Mouse (Mus musculus) heart, adult 2 months (tissue): Measurements from ENCODE around the gene Enkd1. TPM values are rescaled to one million over a fixed set of nuclear protein-coding genes. Genes with fewer than 3 reads are reported as not detected.
A peak's percentile ranks its signal among the peaks of the same experiment; 100 is the strongest.

Experiments used
- DNase-seq, 2 experiments: peaks; one replicate each; pipeline ENCODE4 v3.0.0; 2021
- H3K27ac ChIP-seq: fragments of 200-600 bp; 2 replicates; pipeline ENCODE4 v1.8.1; 2022
- H3K27me3 ChIP-seq: fragments of 200-500 bp; 2 replicates; pipeline ENCODE4 v1.6.1; 2012; ENCODE audit warnings: mild to moderate bottlenecking, low read length, inconsistent platforms, mixed read lengths; ENCODE audit not compliant: control insufficient read depth, insufficient read depth
- H3K36me3 ChIP-seq: fragments of 200-500 bp; 2 replicates; pipeline ENCODE4 v1.6.1; 2012; ENCODE audit warnings: low read length, inconsistent platforms; ENCODE audit not compliant: control insufficient read depth, insufficient read depth
- H3K4me1 ChIP-seq: fragments of 200-500 bp; 2 replicates; pipeline ENCODE4 v1.6.1; 2011; ENCODE audit warnings: low read length; ENCODE audit not compliant: control insufficient read depth, insufficient read depth
- H3K4me3 ChIP-seq: fragments of 200-600 bp; 2 replicates; pipeline ENCODE4 v1.8.1; 2022
- H3K79me2 ChIP-seq: fragments of 200-500 bp; replicated peaks from 2 replicates; pipeline ENCODE4 v1.6.1; 2012; ENCODE audit warnings: mild to moderate bottlenecking, inconsistent platforms, low read length, moderate library complexity, mixed read lengths; ENCODE audit not compliant: control insufficient read depth, insufficient read depth
- H3K9ac ChIP-seq: fragments of 200-500 bp; 2 replicates; pipeline ENCODE4 v1.6.1; 2012; ENCODE audit warnings: low read depth, mild to moderate bottlenecking, control low read depth, inconsistent platforms, low read length, mixed read lengths
- CTCF ChIP-seq: fragments of 200-600 bp; IDR thresholded peaks from 2 replicates; pipeline ENCODE4 v1.8.1; 2022; ENCODE audit warnings: antibody characterized with exemption, mild to moderate bottlenecking, moderate library complexity
- EP300 ChIP-seq: fragments of 200-500 bp; IDR thresholded peaks from 2 replicates; pipeline ENCODE4 v1.6.1; 2011; ENCODE audit warnings: low read depth, low read length, control low read depth; ENCODE audit not compliant: insufficient read depth
- POLR2A ChIP-seq: fragments of 200-500 bp; IDR thresholded peaks from 2 replicates; pipeline ENCODE4 v1.6.1; 2011; ENCODE audit warnings: mild to moderate bottlenecking, low read depth, low read length, control low read depth; ENCODE audit not compliant: insufficient read depth
- WGBS: fragments of 180-500 bp; shearing (Covaris S2); methylation state at CpG from one replicate; pipeline ENCODE4 v1.1.7; 2018; 5-methylcytosine and 5-hydroxymethylcytosine counted together
- intact Hi-C: fragments of 180-260 bp; cut with DNase I; formaldehyde crosslinking; loops from one replicate; pipeline ENCODE4 v1.15.1; 2025
- long read RNA-seq: library from polyadenylated mRNA; stranded (forward); transcript quantifications from one replicate; pipeline ENCODE4 v2.0.0, GENCODE M21; 2021
- polyA plus RNA-seq: library from polyadenylated mRNA; depleted of rRNA; stranded (reverse); fragments of >200 nt; gene quantifications from 2 replicates; pipeline ENCODE4 v1.2.3, GENCODE M21; 2012; rRNA removed
- total RNA-seq, 2 experiments: library from RNA; stranded (reverse); gene quantifications; 2 replicates each; pipeline ENCODE4 v1.2.3; 2021

Gene Enkd1
- total RNA-seq (1 to 10 TPM; 1.4 to 1.9 TPM), polyA plus RNA-seq (2.0 and 2.2 TPM in 2 replicates)
- long read RNA-seq, partial matches to known transcripts = 1 of 1 reads
- long read RNA-seq, other reads (novel, unspliced or antisense) = 0 of 1 reads

- Histone ChIP-seq H3K4me3 (peak within 1 kb of the TSS; percentile 76), H3K79me2 (no peaks in the 10 kb centered on the region), H3K9ac (peak within 1 kb of the TSS; percentile 34), H3K36me3 (no peaks in the 10 kb centered on the region), H3K4me1 (peaks cover 1% of the 10 kb centered on the region; the same call in 1 of the 2 replicates), H3K27ac (no peak within 1 kb of the TSS), H3K27me3 (no peaks in the 10 kb centered on the region)
- 1% methylated on average over 55 of the region's 55 CpGs for WGBS
- DNase-seq = peak; percentile 81 to 85
- intact Hi-C loops = no loop called here
- TF ChIP-seq POLR2A = no peak
- TF ChIP-seq CTCF = no peak
- TF ChIP-seq EP300 = no peak
Measured at GRCm38 (mm10) chr8:105707498-105708403, at the start of gene Enkd1, which contains the start of gene 4933405L10Rik. Enkd1 (minus strand) TSS chr8:105708210. 4933405L10Rik (plus strand) TSS chr8:105707655.

- DNase-seq = no peak
- no peak overlapping the region for H3K9ac ChIP-seq
- no peaks in the 10 kb centered on the region for H3K27me3 ChIP-seq
- WGBS = 92% methylated on average over 2 of the region's 2 CpGs
- TF ChIP-seq EP300 (no peak), POLR2A (no peak), CTCF (no peak)
- peaks cover 3% of the 10 kb centered on the region; the same call in 1 of the 2 replicates for H3K79me2 ChIP-seq
- H3K4me1 ChIP-seq = peaks cover 10% of the 10 kb centered on the region
- H3K27ac ChIP-seq = no peak overlapping the region
- no peak overlapping the region for H3K4me3 ChIP-seq
- intact Hi-C loops = loop anchor here (5.0 kb wide), 3 partner anchors 42 to 117 kb away; partner anchors contain the start of genes Agrp, Ctcf, Ranbp10 and Tsnaxip1
- H3K36me3 ChIP-seq = peaks cover 2% of the 10 kb centered on the region; the same call in 1 of the 2 replicates
Measured at GRCm38 (mm10) chr8:105754688-105755087, 46.7 kb upstream of the Enkd1 start.

- peaks cover 9% of the 10 kb centered on the region for H3K4me1 ChIP-seq
- no peak overlapping the region for H3K27ac ChIP-seq
- TF ChIP-seq EP300 = no peak
- no peaks in the 10 kb centered on the region for H3K36me3 ChIP-seq
- 77% methylated on average over 2 of the region's 2 CpGs for WGBS
- no peak for DNase-seq
- H3K27me3 ChIP-seq = no peaks in the 10 kb centered on the region
- peaks cover 3% of the 10 kb centered on the region; the same call in 1 of the 2 replicates for H3K79me2 ChIP-seq
- H3K4me3 ChIP-seq = no peak overlapping the region
- intact Hi-C loops = no loop called here
- H3K9ac ChIP-seq = no peak overlapping the region
Measured at GRCm38 (mm10) chr8:105753916-105754315, 45.9 kb upstream of the Enkd1 start.

- Histone ChIP-seq H3K36me3 (no peaks in the 10 kb centered on the region), H3K79me2 (peaks cover 2% of the 10 kb centered on the region; the same call in 1 of the 2 replicates), H3K27ac (peak overlapping the region; percentile 31), H3K4me1 (peaks cover 8% of the 10 kb centered on the region), H3K9ac (no peak overlapping the region), H3K4me3 (no peak overlapping the region), H3K27me3 (no peaks in the 10 kb centered on the region)
- TF ChIP-seq POLR2A = no peak
- no peak for TF ChIP-seq CTCF
- no peak for TF ChIP-seq EP300
- 8% methylated on average over 11 of the region's 11 CpGs for WGBS
- intact Hi-C loops = loop anchor here (2.0 kb wide), 1 partner anchor 16 kb away; no protein-coding TSS in a partner anchor
- DNase-seq = peak; percentile 54 to 68
Measured at GRCm38 (mm10) chr8:105750606-105751005, 42.6 kb upstream of the Enkd1 start.

- no peak for TF ChIP-seq CTCF
- no peak for TF ChIP-seq POLR2A
- no peak for TF ChIP-seq EP300
Measured at GRCm38 (mm10) chr8:105743301-105743700, 35.3 kb upstream of the Enkd1 start.

GRCm38 (mm10) chr8:105739216-105739615, 31.2 kb upstream of the Enkd1 start:
- intact Hi-C loops = no loop called here
- Histone ChIP-seq H3K27me3 (no peaks in the 10 kb centered on the region), H3K79me2 (0 out of 2 replicates have a peak, but pooled peaks cover 1% of the 10 kb centered on the region), H3K36me3 (no peaks in the 10 kb centered on the region), H3K4me3 (no peak overlapping the region), H3K4me1 (no peaks in the 10 kb centered on the region), H3K9ac (no peak overlapping the region), H3K27ac (no peak overlapping the region)
- TF ChIP-seq EP300 = no peak
- no peak for TF ChIP-seq POLR2A
- TF ChIP-seq CTCF = no peak
- no peak for DNase-seq
- WGBS = 93% methylated on average over 5 of the region's 5 CpGs

More at GRCm38 (mm10) chr8:105743301-105743700, 35.3 kb upstream of the Enkd1 start:
- no peak for DNase-seq
- Histone ChIP-seq H3K27me3 (no peaks in the 10 kb centered on the region), H3K4me1 (0 out of 2 replicates have a peak, but pooled peaks cover 1% of the 10 kb centered on the region), H3K27ac (no peak overlapping the region), H3K4me3 (no peak overlapping the region), H3K9ac (no peak overlapping the region), H3K36me3 (no peaks in the 10 kb centered on the region), H3K79me2 (0 out of 2 replicates have a peak, but pooled peaks cover 1% of the 10 kb centered on the region)
- intact Hi-C loops = no loop called here
- 72% methylated on average over 4 of the region's 4 CpGs for WGBS
